Mouse (Mus musculus) layer of hippocampus, adult 9-11 months (tissue): Measurements from ENCODE around the gene Igfl3.

ENCODE experiments used
- DNase-seq: peaks from one replicate; pipeline ENCODE4 v3.0.0; 2022

Gene Igfl3

DNA sequence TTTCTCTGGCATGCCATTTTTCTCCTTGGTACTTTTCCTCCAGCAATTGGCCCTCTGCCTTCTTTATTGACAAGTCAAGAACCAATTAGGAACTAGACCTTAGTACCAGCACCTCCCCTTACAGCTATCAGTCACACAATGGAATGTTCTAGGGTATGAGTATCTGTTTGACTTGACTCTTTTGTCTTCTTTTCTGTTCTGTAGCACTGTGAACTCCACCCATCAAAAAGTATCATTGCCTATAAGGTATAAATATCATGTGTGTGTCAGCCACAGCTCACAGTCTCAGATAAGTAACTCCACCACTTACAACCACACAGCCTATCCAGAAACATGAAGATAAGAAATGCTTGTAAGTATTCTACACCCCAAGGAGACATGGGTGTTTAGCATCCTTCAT is at the start of gene Igfl3:
Gene Igfl3, plus strand, starts transcription at position 301 of the 400 bp plus-strand sequence.
- no peak for DNase-seq

DNA sequence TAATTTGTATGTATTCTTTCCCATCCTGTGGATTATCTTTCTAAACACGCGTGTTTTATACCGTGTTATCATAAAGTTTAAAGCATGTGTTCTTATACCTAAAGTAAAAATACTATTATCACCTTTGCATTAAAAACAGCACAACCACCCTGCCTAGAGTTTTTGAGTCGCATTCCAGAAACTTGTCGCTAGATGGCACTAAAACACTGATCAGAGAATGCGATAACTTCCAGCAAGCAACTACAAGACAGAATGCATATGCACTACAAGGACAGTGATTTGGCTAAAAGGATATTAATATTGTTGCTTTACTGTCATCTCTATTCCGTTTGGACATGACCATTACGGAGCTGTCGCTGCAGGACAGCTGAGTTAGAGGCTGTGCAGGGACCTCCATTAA is 34.6 kb downstream of the Igfl3 start:
- no peak for DNase-seq

DNA sequence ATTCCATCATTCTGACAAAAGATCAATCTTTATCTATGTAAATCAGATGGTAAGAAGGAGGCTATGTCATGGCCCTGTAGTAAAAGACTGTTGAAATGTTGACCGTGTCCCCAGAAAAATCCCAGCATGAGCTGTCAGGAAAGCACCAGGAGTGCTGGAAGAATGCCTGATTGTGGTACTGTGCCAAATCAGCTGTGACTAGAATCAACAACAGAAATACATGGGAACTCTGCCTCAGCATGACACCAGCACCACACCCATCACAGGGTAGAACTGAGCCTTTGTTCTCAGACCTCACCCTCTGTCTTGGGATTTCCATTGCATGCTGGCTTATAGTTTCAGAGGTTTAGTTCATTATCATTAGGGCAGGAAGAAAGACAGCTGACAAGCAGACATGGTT is 38.4 kb downstream of the Igfl3 start:
- DNase-seq, result no peak
